Mouse (Mus musculus) large intestine, adult 2 months (tissue): ENCODE data around the gene Smtn. TPM values are rescaled to one million over a fixed set of nuclear protein-coding genes. Genes with fewer than 3 reads are reported as not detected.

Experiments
- DNase-seq: peaks from one replicate; pipeline ENCODE4 v3.0.0-alpha.2; 2012; ENCODE audit warnings: low read depth, low spot score
- WGBS: fragments of 180-500 bp; shearing (Covaris S2); methylation state at CpG from one replicate; pipeline ENCODE4 v1.1.7; 2018; 5-methylcytosine and 5-hydroxymethylcytosine counted together
- polyA plus RNA-seq: library from polyadenylated mRNA; depleted of rRNA; stranded (reverse); fragments of >200 nt; gene quantifications from 2 replicates; pipeline ENCODE4 v1.2.3, GENCODE M21; 2012

Smtn gene
- polyA plus RNA-seq, 1 experiment, result 57.6 TPM

GRCm38 (mm10) chr11:3548564-3549295 is 8.3 kb upstream of the Smtn start:
- WGBS, result 73% methylated on average over 3 of the region's 3 CpGs
- DNase-seq, result no peak

GRCm38 (mm10) chr11:3547969-3548368 is 7.6 kb upstream of the Smtn start:
- DNase-seq, result no peak
- WGBS, result 57% methylated on average over 6 of the region's 6 CpGs

- no peak for DNase-seq
- WGBS, result 95% methylated on average over 2 of the region's 2 CpGs
These were observed 6.6 kb upstream of the Smtn start for GRCm38 (mm10) chr11:3547047-3547446.

GRCm38 (mm10) chr11:3546242-3546562 is 5.8 kb upstream of the Smtn start:
- WGBS, result 24% methylated on average over 1 of the region's 1 CpGs
- DNase-seq, result no peak

- no peak for DNase-seq
- WGBS, result 39% methylated on average over 9 of the region's 9 CpGs
These were observed 5.3 kb upstream of the Smtn start for GRCm38 (mm10) chr11:3545531-3546241.

- WGBS, result 97% methylated on average over 5 of the region's 5 CpGs
These were observed 4.0 kb upstream of the Smtn start for GRCm38 (mm10) chr11:3544409-3544808.

GRCm38 (mm10) chr11:3543001-3543400 is 2.6 kb upstream of the Smtn start:
- no peak for DNase-seq
- WGBS, result 24% methylated on average over 5 of the region's 5 CpGs

More at GRCm38 (mm10) chr11:3544409-3544808, 4.0 kb upstream of the Smtn start:
- no peak for DNase-seq

- DNase-seq, result no peak
- WGBS, result 67% methylated on average over 3 of the region's 3 CpGs
These were observed 1.5 kb upstream of the Smtn start for GRCm38 (mm10) chr11:3541932-3542331.

- 46% methylated on average over 4 of the region's 4 CpGs for WGBS
These were observed 601 bp downstream of the Smtn start for GRCm38 (mm10) chr11:3539826-3540196.

GRCm38 (mm10) chr11:3539111-3539825 is 1.1 kb downstream of the Smtn start:
- DNase-seq, result peak; percentile 95
- 3% methylated on average over 33 of the region's 33 CpGs for WGBS

More at GRCm38 (mm10) chr11:3539826-3540196, 601 bp downstream of the Smtn start:
- DNase-seq, result no peak

GRCm38 (mm10) chr11:3538341-3538740 is 2.1 kb downstream of the Smtn start:
- WGBS, result 41% methylated on average over 4 of the region's 4 CpGs
- no peak for DNase-seq

- 71% methylated on average over 3 of the region's 3 CpGs for WGBS
- no peak for DNase-seq
These were observed 2.7 kb downstream of the Smtn start for GRCm38 (mm10) chr11:3537711-3538110.

- WGBS, result 74% methylated on average over 5 of the region's 5 CpGs
These were observed 3.6 kb downstream of the Smtn start for GRCm38 (mm10) chr11:3536745-3537333.

GRCm38 (mm10) chr11:3536082-3536481 is 4.3 kb downstream of the Smtn start:
- DNase-seq, result no peak
- WGBS, result 64% methylated on average over 5 of the region's 5 CpGs

More at GRCm38 (mm10) chr11:3536745-3537333, 3.6 kb downstream of the Smtn start:
- no peak for DNase-seq

GRCm38 (mm10) chr11:3535406-3535986 is 4.9 kb downstream of the Smtn start:
- WGBS, result under 1% methylated on average over 36 of the region's 36 CpGs
- DNase-seq, result no peak

GRCm38 (mm10) chr11:3534956-3535355 is 5.5 kb downstream of the Smtn start:
- 28% methylated on average over 8 of the region's 8 CpGs for WGBS
- no peak for DNase-seq

- no peak for DNase-seq
- WGBS, result 87% methylated on average over 17 of the region's 17 CpGs
These were observed 6.9 kb downstream of the Smtn start for GRCm38 (mm10) chr11:3533406-3533932.

- 87% methylated on average over 16 of the region's 16 CpGs for WGBS
- no peak for DNase-seq
These were observed 8.1 kb downstream of the Smtn start for GRCm38 (mm10) chr11:3532101-3532931.

- DNase-seq, result no peak
- 84% methylated on average over 6 of the region's 6 CpGs for WGBS
These were observed 8.8 kb downstream of the Smtn start for GRCm38 (mm10) chr11:3531634-3532033.
